Mouse (Mus musculus) Patski (cell line): Measurements from ENCODE around the gene Hcfc2. TPM values are rescaled to one million over a fixed set of nuclear protein-coding genes. Genes with fewer than 3 reads are reported as not detected.

ENCODE experiments used
- ATAC-seq: fragments of 100-300 bp; one replicate; pipeline ENCODE4 v1.8.0; 2021
- CTCF ChIA-PET: fragments of 350-600 bp; sonication (Branson Sonifier 250); formaldehyde crosslinking; loops from one replicate; lab custom pipeline; 2022; ENCODE audit warnings: inconsistent platforms; lab: Charles Lee
- POLR2A ChIA-PET: fragments of 350-600 bp; sonication (Branson Sonifier 250); formaldehyde crosslinking; loops from one replicate; lab custom pipeline; 2022; ENCODE audit warnings: antibody characterized with exemption, inconsistent platforms; lab: Charles Lee
- DNase-seq: peaks from one replicate; pipeline ENCODE4 v3.0.0-alpha.2; 2011; ENCODE audit warnings: low read depth, low spot score
- H3K27me3 ChIP-seq: fragments of 371-371 bp; one replicate; pipeline ENCODE4 v1.5.1; 2021
- CTCF ChIP-seq: fragments of 100-300 bp; IDR thresholded peaks from one replicate; pipeline ENCODE4 v1.5.1; 2021
- in situ Hi-C: fragments of 300-500 bp; cut with MboI; formaldehyde crosslinking; loops from 3 replicates; pipeline ENCODE4 v1.11.1; 2018; ENCODE audit warnings: low pct_unique_long_range_greater_than_20kb, mixed read lengths
- polyA plus RNA-seq: library from polyadenylated mRNA; unstranded; gene quantifications from one replicate; pipeline ENCODE4 v1.2.3, GENCODE M21; 2021

The Hcfc2 gene
- 22.4 TPM for polyA plus RNA-seq

GRCm38 (mm10) chr10:82695956-82696355 is at the start of gene Hcfc2:
TSS of gene Hcfc2 (plus strand) at chr10:82696160.
- no peaks in the 10 kb centered on the region for H3K27me3 ChIP-seq
- TF ChIP-seq CTCF: no peak
- in situ Hi-C loops: no loop called here
- ATAC-seq: no peak
- CTCF ChIA-PET: no interaction called here
- POLR2A ChIA-PET: no interaction called here
- DNase-seq: no peak

GRCm38 (mm10) chr10:82647205-82647811 is 48.7 kb upstream of the Hcfc2 start:
- no peak for ATAC-seq
- in situ Hi-C loops: no loop called here
- no peaks in the 10 kb centered on the region for H3K27me3 ChIP-seq
- ChIA-PET POLR2A (interaction anchor here (0.9 kb wide), 1 partner anchor 11 kb away, joined by 3 read pairs; no protein-coding TSS in a partner anchor), CTCF (no interaction called here)
- TF ChIP-seq CTCF: no peak
- DNase-seq: no peak

- DNase-seq: no peak
- no peak for ATAC-seq
- ChIA-PET CTCF (no interaction called here), POLR2A (no interaction called here)
- TF ChIP-seq CTCF: no peak
- H3K27me3 ChIP-seq: no peaks in the 10 kb centered on the region
- in situ Hi-C loops: loop anchor here (25.0 kb wide), 1 partner anchor 561 kb away; no protein-coding TSS in a partner anchor
Observed at GRCm38 (mm10) chr10:82651221-82651620, 44.7 kb upstream of the Hcfc2 start.

GRCm38 (mm10) chr10:82652625-82653024 is 43.3 kb upstream of the Hcfc2 start:
- ATAC-seq (no peak), DNase-seq (no peak)
- in situ Hi-C loops: loop anchor here (25.0 kb wide), 1 partner anchor 560 kb away; no protein-coding TSS in a partner anchor
- ChIA-PET CTCF (no interaction called here), POLR2A (no interaction called here)
- H3K27me3 ChIP-seq: no peaks in the 10 kb centered on the region
- TF ChIP-seq CTCF: no peak

- no peak for TF ChIP-seq CTCF
- in situ Hi-C loops: loop anchor here (25.0 kb wide), 1 partner anchor 558 kb away; no protein-coding TSS in a partner anchor
- POLR2A ChIA-PET: no interaction called here
- H3K27me3 ChIP-seq: no peaks in the 10 kb centered on the region
- ATAC-seq (no peak), DNase-seq (no peak)
- CTCF ChIA-PET: no interaction called here
Observed at GRCm38 (mm10) chr10:82654581-82654980, 41.4 kb upstream of the Hcfc2 start.

GRCm38 (mm10) chr10:82661820-82662219 is 34.1 kb upstream of the Hcfc2 start:
- no peak for DNase-seq
- POLR2A ChIA-PET: no interaction called here
- TF ChIP-seq CTCF: no peak
- in situ Hi-C loops: loop anchor here (10.0 to 25.0 kb wide), 2 partner anchors 243 to 550 kb away; no protein-coding TSS in a partner anchor
- no peak for ATAC-seq
- CTCF ChIA-PET: no interaction called here
- H3K27me3 ChIP-seq: no peaks in the 10 kb centered on the region

GRCm38 (mm10) chr10:82662267-82662990 is 33.5 kb upstream of the Hcfc2 start:
- no peaks in the 10 kb centered on the region for H3K27me3 ChIP-seq
- DNase-seq: no peak
- CTCF ChIA-PET: no interaction called here
- in situ Hi-C loops: loop anchor here (10.0 to 25.0 kb wide), 2 partner anchors 242 to 550 kb away; no protein-coding TSS in a partner anchor
- POLR2A ChIA-PET: no interaction called here
- ATAC-seq: no peak
- TF ChIP-seq CTCF: no peak

- ATAC-seq: no peak
- TF ChIP-seq CTCF: no peak
Observed at GRCm38 (mm10) chr10:82663289-82663688, 32.7 kb upstream of the Hcfc2 start.

GRCm38 (mm10) chr10:82665951-82666350 is 30.0 kb upstream of the Hcfc2 start:
- in situ Hi-C loops: loop anchor here (10.0 to 25.0 kb wide), 2 partner anchors 239 to 546 kb away; no protein-coding TSS in a partner anchor
- no peak for TF ChIP-seq CTCF
- CTCF ChIA-PET: interaction anchor here (1.0 kb wide), 1 partner anchor 20 kb away, joined by 3 read pairs; no protein-coding TSS in a partner anchor
- no peak for DNase-seq
- POLR2A ChIA-PET: no interaction called here
- ATAC-seq: no peak
- H3K27me3 ChIP-seq: no peaks in the 10 kb centered on the region

More at GRCm38 (mm10) chr10:82663289-82663688, 32.7 kb upstream of the Hcfc2 start:
- in situ Hi-C loops: loop anchor here (10.0 to 25.0 kb wide), 2 partner anchors 242 to 549 kb away; no protein-coding TSS in a partner anchor
- no peaks in the 10 kb centered on the region for H3K27me3 ChIP-seq
- DNase-seq: no peak
- CTCF ChIA-PET: no interaction called here
- POLR2A ChIA-PET: interaction anchor here (0.5 kb wide), 1 partner anchor 312 kb away, joined by 4 read pairs; no protein-coding TSS in a partner anchor

- POLR2A ChIA-PET: interaction anchor here (0.7 kb wide), 1 partner anchor 11 kb away, joined by 3 read pairs; no protein-coding TSS in a partner anchor
- CTCF ChIA-PET: interaction anchor here (1.0 to 1.5 kb wide), 3 partner anchors 12 to 235 kb away, joined by 3 to 5 read pairs (median 3); no protein-coding TSS in a partner anchor
- in situ Hi-C loops: loop anchor here (10.0 to 25.0 kb wide), 2 partner anchors 238 to 546 kb away; no protein-coding TSS in a partner anchor
- TF ChIP-seq CTCF: peak; percentile 81
- H3K27me3 ChIP-seq: no peaks in the 10 kb centered on the region
- peak; percentile 19 for DNase-seq
- ATAC-seq: peak; percentile 95
Observed at GRCm38 (mm10) chr10:82666436-82667234, 29.3 kb upstream of the Hcfc2 start.
